Mouse (Mus musculus) cerebellum, adult 18-20 months (tissue): ENCODE data around the gene Clmp.

Experiments used
- DNase-seq, 2 experiments: peaks; one replicate each; pipeline ENCODE4 v3.0.0; 2021

Clmp gene

DNA sequence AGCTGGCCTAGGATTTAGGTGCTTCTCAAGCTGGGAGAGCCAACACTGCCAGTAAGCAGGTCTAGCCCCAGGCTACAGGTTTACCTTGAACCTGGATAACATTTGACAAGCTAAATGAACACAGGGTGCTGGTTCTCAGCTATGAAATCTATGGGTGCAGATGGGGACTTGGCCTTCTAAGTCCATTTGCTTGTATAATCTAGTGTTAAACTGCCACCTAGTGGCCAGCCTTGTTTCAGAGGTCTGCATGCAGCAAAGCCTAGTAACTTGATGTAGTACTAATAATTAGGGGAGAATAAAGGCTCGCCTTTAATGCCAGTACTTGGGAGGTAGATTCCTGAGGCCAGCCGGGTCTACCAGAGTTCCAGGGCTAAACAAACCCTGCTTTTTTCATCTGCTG, 119.5 kb downstream of the Clmp start:
- peak; percentile 79 for DNase-seq

DNA sequence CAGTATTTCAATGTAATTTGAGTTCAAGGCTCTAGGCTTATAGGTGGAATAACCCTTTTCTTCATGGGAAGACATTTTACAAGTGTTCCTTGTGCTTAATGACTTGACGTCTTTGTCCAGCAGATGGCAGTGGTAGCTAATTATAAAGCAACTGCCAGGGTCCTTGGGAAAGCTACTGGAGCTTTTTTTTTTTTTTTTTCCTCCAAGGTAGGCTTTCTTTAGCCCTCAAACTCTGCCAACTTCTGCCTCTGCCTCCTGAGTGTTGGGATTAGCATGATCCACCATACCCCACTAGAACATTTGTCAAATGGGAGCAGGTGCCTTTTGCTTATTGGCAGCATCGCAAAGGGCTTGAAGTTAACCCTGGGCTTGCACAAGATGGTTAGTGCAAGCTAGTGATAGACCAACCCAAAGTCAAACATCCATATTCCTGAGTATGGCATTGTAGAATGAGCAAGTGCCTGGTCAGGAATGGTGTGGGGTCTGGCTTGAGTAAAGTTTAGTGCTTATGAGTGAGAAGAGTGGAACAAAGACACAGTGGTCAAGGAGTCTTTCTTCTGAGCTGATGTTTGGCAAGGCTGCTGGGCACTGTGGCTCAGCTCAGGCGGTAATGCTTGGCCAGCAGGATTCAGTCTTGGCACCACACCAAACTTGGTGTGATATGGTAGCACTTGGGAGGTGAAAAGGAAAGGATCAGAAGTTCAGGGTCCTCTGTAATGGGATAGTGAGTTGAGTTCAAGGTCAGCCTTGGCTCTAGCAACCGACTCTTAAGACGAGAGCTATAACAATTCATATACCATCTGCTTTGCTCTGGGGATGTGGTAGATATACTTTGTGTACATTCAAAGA, 120.9 kb downstream of the Clmp start:
- DNase-seq: peak; percentile 44 to 46

DNA sequence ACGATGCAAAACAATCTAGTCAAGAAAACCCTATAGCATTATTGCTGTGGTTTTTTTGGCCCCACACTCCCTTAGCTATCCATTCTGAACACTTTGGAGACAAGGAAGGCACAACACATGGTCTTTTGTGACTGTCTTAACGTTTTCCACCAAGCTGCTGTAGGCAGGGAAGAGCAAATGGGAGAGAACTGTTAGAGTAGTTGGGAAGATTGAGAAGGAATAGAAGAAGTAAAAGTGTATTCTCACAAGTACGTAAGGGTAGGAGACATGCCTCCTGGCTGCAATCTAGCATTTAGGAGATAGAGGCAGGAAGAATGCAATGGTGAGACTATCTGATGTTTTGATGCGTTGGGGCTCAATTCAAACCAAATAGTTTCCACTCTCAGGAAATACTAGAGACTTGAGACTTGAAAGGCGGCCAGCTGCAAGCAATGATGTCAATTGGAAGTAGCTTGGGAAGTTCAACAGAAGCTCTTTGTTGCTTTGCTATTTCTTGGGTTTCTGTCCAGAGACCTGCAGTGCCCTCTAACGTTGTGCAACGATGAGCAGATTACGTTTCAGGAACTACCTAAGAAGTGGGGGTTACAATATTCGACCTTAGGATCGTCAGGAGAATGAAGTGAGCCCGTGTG, 121.6 kb downstream of the Clmp start:
- peak; percentile 28 to 32 for DNase-seq

DNA sequence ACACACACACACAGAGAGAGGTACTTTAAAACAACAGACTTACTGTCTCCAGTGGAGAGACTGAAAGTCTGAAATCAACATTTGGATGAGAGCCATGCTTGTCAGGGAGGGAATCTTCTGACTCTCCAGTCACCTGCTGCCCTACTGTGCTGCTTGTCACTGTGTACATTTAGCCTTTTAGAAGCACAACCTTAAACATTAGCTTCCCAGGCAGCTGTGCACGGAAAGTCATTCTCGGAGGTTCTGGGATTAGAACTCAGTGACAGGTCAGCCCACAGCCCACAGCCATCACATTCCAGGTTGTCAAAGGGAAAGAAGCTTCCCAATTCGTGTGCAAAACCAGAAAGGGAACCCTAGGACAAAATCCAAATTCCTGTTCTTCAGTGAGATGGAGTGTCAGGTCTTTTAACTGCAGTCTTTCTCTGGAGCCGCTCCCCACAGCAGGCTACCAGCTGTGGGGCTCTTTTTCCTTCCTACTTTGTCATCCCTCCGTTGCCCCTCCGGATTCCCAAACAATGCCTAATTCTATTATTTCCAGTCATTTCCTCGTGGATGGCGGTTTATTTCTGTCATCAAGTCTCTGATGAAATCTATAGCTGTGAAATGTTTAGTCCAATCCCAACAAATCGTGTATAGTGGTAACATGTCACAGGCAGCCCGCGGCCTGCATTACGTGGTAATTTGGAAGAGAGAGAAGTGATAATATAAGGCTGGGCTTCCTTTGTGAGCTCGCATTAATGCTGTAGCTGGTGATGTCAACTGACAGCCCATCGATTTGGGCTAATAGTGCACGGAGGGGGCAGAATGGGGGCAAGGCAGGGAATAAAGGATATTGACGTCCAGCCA, 122.5 kb downstream of the Clmp start:
- DNase-seq: peak in 1 of 2 experiments; percentile 16

DNA sequence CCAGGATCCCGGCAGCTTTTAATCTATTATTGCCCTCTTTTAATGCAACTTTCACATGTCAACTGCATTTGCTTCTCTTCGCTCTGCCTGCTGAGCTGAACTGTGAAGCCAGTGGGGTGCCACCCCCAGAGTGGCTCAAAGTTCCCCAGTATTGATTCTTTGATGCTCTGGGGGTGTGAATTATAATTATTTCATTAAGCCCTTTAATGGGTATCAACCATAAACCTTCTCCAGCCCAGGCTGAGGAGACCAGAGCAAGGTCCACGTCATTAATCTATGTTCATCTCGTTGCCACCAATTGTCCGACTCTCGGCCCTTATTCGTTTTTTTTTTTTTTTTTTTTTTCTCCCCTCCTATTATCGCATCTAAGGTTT, 123.1 kb downstream of the Clmp start:
- no peak for DNase-seq

DNA sequence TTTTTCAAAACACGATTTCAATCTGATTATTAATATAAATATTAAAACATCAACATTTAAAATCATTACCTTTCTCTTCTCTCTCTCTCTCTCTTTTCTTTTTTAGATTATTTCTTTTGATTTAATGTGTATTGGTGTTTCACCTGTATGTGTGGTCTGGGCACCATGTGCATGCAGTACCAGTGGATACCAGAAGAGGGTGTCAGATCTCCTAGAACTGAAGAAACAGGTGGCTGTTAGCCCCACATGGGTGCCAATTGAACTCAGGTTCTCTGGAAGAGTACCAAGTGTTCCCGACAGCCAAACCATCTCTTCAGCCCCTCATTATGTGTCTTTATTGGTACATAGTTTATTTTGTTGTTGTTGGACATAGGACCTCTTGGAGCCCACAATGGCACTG, 126.1 kb downstream of the Clmp start:
- DNase-seq: peak; percentile 22 to 44

DNA sequence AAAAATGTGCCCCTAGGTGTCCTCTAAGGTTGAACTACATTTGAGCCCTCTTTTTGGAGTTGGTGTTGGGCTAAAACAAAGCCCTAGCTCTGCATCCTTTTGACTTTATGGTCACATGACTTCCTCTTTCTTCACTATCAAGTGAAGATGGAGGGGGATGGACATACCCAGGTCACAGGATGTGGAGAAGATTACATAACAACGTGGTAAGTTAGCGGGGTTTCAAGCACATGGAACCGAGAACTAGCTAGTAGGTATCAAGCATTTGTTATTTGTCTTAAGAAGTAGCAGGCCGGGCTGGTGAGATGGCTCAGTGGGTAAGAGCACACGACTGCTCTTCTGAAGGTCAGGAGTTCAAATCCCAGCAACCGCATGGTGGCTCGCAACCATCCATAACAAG, 128.3 kb downstream of the Clmp start:
- no peak for DNase-seq

DNA sequence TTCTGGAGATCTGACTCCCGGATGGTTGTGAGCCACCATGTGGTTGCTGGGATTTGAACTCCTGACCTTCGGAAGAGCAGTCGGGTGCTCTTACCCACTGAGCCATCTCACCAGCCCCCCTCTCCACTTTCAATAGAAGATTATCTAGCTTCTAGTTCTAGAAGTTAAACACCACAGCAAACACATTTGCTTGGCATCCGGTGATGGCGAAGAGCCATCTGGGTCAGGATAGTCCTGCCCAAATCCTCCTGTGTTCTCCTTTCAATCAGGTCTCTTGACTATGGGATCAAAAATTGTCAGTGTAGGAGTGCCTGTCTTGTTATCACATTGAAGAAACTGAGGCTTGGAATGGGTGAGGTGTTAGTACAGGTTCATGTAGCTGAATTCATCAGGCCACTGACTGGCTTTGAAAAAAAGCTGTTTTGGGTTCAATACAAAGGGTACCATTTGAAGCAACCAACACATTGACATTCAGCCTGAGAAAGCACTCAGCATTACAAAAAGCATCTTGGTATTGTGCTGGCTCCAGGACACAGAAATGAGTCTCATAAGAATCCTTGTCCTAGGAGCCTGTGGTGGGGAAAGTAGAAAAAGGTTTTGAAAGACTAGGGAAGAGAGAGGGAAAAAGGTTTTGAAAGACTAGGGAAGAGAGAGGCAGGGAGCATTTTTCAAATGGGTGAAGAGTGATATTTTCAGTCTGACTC, 131.7 kb downstream of the Clmp start:
- DNase-seq: peak in 1 of 2 experiments; percentile 28

DNA sequence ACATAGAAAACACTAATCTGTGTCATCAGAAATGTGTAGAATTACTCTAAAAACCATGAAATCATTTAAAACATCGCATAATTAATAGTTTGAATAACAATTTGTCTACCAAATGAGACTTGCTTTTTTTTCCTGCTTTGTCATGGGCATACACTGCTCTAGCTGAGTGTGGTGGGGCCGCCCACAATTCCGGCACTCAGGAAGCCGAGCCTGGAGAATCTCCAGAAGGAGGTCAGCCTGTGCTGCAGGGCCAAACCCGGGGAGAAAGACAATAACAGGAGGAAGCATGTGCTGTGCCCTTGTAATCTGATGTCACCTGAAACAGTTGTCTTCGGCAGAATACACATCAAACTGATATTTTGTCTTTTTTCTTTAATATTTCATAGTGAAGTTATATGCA, 139.8 kb downstream of the Clmp start:
- DNase-seq: no peak

DNA sequence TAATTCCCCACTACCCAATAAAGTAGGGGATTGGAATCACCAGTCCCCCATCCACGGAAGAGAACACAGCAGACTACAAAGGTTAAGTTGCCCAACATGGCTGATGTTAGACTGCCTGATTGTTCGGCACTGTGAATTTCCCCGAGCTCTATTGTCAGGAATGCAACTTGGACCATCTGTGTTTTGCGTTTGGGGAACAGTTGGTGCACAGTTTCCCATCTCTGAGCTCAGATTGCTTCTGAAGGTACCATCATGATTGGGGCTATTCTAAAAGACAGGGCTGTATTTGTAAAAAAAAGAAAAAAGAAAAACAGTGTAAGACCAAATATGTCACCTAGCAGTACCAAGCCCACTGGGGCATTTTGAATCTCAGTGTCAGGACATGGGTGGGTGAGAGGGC, 141.6 kb downstream of the Clmp start:
- DNase-seq: no peak

DNA sequence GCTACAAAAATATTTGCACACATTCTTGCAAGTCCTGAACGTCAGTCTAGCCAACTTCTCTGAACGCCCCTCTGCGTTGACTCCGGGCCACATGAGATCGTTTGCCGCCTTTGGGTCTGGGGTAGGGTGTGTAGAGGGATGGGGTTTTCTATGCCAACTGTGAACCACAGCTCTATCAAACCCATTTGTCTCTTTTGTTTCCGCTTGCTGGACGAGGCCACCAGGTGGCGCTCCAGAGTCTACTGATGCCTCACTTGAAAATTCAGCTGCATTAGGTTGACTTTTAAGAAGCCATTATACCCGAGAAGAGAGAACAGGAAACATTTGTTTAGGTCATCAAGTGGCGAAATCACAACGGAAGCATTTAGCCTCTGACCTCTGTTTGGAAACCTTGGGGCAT, 148.8 kb downstream of the Clmp start:
- DNase-seq: peak; percentile 80 to 89
